In the genomic region with DNA sequence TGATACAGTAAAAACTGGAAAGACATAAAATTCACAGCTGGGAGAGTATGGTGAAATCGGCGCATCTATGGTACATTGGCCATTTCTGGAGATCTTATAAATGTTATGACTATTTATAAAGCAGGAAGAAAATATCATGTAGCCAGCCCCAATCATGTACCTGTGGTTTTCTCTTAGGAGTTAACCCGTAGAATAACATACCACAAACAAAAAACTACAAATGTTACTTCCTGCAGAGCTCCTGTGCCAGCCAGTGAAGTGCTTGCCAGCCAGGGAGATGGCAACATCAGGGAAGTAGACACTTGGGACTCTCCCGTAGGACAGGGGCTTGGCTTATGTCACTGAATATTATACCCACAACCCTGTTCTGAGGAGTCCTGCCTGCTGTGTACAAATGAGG, we compare ENCODE assay signal across 25 mouse cellular contexts. TPM values are rescaled to one million over a fixed set of nuclear protein-coding genes. Genes with fewer than 3 reads are reported as not detected.
"Had no signal": no experiment of that assay in that cellular context is flagged by ENCODE, and none has a peak within 500 bp of the region (broad histone marks: within the 10 kb centered on the region; RNA-seq: fewer than 3 reads in every experiment).

No protein-coding gene starts in this region.

- H3K9ac ChIP-seq: lung, embryonic 15.5 days; midbrain, embryonic 12.5 days; midbrain, embryonic 15.5 days; neural tube, embryonic 12.5 days; stomach, embryonic 15.5 days had no signal

- H3K27me3 ChIP-seq: lung, embryonic 15.5 days; megakaryocyte, embryonic 14.5 days; midbrain, embryonic 12.5 days; midbrain, embryonic 15.5 days; neural tube, embryonic 12.5 days; stomach, embryonic 15.5 days had no signal

- H3K36me3 ChIP-seq: lung, embryonic 15.5 days; midbrain, embryonic 12.5 days; midbrain, embryonic 15.5 days; neural tube, embryonic 12.5 days; stomach, embryonic 15.5 days had no signal

- H3K4me3 ChIP-seq: lung, embryonic 15.5 days; midbrain, embryonic 12.5 days; midbrain, embryonic 15.5 days; neural tube, embryonic 12.5 days; stomach, embryonic 15.5 days had no signal

- H3K4me2 ChIP-seq: lung, embryonic 15.5 days; midbrain, embryonic 12.5 days; midbrain, embryonic 15.5 days; neural tube, embryonic 12.5 days; stomach, embryonic 15.5 days had no signal

- H3K27ac ChIP-seq: lung, embryonic 15.5 days; macrophage; midbrain, embryonic 12.5 days; midbrain, embryonic 15.5 days; neural tube, embryonic 12.5 days; stomach, embryonic 15.5 days; stomach, postnatal 0 days had no signal

- ATAC-seq: lung, postnatal 0 days; midbrain, embryonic 15.5 days had no signal

- DNase-seq: lung, adult 2 months; lung, postnatal 14 days; lung, postnatal 36 days; right cerebral cortex, postnatal 14 days; thymus, adult 2 months; thymus, postnatal 25 days; thymus, postnatal 4 days had no signal

- H3K9me3 ChIP-seq: lung, embryonic 15.5 days; megakaryocyte, embryonic 14.5 days; midbrain, embryonic 12.5 days; midbrain, embryonic 15.5 days; neural tube, embryonic 12.5 days; stomach, embryonic 15.5 days had no signal

RNA-seq across cellular contexts. Expression of gene Gm10974, which starts 14.6 kb away (rescaled TPM):
- total RNA-seq: megakaryocyte progenitor cell, adult 5-6 weeks; midbrain, postnatal 0 days; monocyte, adult 5-6 weeks; neutrophil, adult 5-6 weeks had no signal
- polyA plus RNA-seq: liver, embryonic 16.5 days; lung, adult 2 months; lung, embryonic 15.5 days; lung, postnatal 0 days; macrophage; midbrain, embryonic 12.5 days; midbrain, embryonic 15.5 days; midbrain, postnatal 0 days; neural tube, embryonic 12.5 days; neural tube, embryonic 14.5 days; spleen, adult 2 months; stomach, embryonic 15.5 days; stomach, postnatal 0 days; testis, adult 2 months; thymus, adult 2 months; urinary bladder, adult 2 months had no signal
